Mouse (Mus musculus) heart, adult 8-10 months (tissue): Measurements from ENCODE around the gene Mpnd. TPM values are rescaled to one million over a fixed set of nuclear protein-coding genes. Genes with fewer than 3 reads are reported as not detected.
"Not testable (repeated sequence)": the region's sequence is repeated elsewhere in the genome, so short reads cannot be mapped to it uniquely, and the experiment has no call there.

Source experiments
- DNase-seq: peaks from one replicate; pipeline ENCODE4 v3.0.0; 2022; ENCODE audit warnings: low spot score
- total RNA-seq, 4 experiments: library from RNA; stranded (reverse); gene quantifications; 2 replicates each; pipeline ENCODE4 v1.2.4; 2022

Mpnd gene
- total RNA-seq, 4 experiments from 2014 or later, result 78.9 to 90.4 (median 87.1) TPM

DNA sequence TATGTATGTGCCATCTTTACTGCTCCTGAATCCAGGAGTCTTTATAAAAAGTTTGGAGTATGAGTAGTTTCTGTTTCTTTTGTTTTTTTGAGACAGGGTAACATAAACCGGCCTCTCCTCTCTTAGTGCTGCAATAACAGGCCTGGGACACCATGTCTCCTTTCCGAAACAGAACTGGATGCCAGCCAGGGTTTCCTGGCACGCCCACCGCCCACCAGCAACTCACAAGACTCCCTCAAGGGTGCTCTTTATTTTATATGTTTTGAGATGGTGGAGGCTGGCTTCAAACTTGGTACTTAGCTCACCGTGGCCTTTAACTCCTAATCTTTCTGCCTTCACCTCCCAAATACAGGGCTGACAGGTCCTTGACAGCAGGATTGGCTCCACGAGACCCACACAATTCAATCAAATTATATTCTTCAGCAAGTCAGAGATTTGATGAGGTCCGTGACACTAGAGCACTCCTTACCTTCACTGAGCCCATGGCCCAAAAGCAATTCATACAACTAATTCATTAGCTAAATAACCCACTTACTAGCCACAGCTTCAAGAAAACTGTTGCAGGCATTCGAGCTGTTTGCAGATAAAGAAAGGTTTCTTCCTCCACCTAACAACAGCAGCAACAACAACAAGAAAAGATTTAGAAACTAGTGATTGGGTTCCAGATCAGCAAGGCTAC lies 33.2 kb downstream of the Mpnd start:
- DNase-seq, result no peak

DNA sequence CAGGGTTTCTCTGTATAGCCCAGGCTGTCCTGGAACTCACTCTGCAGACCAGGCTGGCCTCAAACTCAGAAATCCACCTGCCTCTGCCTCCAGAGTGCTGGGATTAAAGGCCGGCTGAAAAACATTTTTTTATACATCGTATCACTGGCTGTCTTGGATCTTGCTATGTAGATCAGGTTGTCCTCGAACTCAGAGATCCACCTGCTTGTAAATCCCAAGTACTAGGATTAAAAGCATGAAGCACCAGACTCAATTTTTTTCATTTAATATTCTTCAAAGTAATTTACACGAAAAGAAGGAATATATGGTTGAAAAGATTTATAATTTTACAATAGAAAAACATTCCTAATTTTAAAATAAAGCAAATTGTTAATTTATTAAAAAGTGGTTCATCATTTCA lies 33.8 kb downstream of the Mpnd start:
- no peak for DNase-seq

DNA sequence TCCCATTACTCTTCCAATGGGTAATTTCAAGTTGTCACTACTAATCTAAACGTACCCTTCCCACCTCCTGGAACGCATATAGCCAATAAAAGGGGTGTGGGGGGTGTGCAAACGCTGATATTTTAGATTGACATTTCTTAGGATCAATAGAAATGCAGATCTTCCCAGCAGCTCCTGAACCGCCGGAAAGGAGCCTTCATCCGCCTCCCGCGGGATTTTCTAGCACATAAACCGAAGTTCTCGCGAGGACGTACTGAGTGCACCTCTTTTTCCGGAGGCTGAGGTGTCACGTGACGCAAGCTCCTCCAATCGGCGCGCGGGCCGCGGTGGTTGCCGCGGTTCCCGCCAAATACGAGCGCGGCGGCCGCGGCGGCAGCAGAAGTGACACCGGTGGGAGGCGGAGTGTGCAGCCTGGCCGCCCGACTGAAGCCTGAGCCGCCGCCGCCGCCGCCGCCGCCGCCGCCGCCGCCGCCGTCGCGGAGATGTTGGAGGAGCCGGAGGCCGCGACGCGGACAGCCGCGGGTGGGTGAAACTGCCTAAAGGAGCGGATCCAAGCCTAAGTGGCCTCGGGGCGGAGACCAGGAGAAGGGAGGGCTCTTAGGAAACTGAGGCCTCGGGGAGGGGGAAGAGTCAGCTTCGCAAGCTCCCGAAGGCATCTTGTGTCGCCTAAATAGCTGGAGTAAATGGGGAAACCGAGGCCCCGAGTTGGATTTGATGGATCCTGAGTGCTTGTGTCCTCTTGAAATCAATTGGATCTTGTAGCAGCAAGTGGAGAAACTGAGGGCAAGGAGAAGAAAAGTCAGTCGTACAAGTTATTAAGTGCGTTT lies 34.7 kb downstream of the Mpnd start, which contains the start of gene Chaf1a:
Gene Chaf1a (plus strand): TSS at position 410 of the 827 bp plus-strand sequence.
- DNase-seq, result peak; percentile 98

DNA sequence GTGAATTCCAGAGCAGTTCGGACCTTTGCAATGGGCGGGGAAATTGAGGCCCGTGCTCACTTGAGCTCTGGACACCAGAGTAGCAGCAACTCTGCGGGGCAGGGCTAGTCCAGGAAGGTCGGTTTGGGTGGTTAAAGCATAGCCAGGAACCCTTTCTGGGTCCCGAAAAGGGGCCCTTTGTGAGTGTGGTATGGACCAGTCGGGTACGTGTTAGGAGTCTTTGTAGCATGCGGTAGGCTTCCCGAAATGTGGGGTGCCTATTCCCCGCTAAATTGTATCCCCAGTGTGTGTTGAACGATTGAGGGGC lies 35.3 kb downstream of the Mpnd start:
- DNase-seq, result no peak

DNA sequence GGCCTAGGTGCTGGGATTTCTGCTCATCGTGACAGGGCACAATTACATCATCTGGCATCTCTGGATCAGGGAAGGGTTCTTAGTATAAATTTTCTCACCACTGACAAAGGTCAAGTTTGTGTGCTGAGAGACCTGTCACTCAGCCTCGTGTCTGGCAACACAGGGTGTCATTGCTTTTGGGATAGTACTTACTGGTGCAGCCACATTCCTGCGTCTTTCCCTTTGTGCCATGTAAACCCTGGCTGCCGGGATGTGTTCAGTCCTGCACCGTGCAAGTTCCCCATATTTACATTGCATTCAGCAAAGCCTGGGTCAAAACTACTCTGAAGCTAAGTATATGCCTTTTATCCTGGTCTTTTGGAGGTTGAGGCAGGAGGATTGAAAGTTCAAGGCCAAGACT lies 45.9 kb downstream of the Mpnd start:
- DNase-seq, result no peak

DNA sequence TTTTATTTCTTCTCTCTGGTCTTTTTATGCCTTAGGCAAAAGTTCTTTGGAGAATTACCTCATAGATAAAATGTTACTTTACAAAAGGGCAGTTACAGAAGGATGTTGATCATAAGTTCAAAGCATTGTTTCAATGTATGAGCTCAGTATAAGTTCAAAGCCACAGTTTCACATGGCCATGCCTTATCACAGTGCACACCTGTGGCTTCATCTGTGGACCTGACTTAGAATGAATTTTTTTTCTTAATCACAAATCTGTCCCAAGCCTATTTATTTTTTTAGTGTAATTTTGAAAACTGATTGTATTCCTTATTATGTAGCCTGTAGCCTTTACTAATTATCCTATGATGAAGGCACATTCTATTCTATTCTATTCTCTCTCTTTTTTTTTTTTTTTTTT lies 49.4 kb downstream of the Mpnd start:
- no peak for DNase-seq

DNA sequence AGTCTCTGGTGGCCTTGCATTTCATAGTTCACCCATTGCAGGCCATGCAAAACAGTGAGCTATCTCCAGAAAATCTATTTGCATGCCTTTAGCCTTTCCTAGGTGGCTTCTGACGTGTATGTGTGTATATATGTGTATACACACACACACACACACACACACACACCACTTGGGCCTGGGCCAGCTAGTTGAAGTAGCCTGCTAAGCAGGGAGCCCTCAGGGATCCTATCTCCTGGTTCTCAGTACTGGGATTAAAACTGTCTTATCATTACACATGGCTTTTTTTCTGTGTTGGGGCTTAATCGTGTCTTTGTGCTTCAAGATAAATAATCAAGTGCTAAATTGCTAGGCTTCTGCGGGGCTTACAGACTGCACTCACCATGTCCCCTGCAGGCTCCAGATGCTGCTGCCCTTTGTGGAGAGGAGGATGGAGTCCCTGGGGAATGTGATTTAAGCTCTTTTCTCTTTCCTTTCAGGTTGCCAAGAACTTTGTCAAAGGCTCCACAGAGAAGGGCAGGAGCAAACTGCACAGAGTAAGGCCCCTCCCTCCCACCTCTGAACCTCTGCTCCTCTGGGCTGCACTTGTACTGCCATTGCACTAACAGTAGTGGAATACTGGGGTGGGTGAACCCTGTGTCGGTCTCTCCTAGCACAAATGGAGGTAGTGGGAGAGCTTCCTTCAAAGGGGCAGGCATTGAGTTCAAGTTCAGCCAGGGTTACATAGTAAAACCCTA lies 50.6 kb downstream of the Mpnd start:
- DNase-seq, result no peak

DNA sequence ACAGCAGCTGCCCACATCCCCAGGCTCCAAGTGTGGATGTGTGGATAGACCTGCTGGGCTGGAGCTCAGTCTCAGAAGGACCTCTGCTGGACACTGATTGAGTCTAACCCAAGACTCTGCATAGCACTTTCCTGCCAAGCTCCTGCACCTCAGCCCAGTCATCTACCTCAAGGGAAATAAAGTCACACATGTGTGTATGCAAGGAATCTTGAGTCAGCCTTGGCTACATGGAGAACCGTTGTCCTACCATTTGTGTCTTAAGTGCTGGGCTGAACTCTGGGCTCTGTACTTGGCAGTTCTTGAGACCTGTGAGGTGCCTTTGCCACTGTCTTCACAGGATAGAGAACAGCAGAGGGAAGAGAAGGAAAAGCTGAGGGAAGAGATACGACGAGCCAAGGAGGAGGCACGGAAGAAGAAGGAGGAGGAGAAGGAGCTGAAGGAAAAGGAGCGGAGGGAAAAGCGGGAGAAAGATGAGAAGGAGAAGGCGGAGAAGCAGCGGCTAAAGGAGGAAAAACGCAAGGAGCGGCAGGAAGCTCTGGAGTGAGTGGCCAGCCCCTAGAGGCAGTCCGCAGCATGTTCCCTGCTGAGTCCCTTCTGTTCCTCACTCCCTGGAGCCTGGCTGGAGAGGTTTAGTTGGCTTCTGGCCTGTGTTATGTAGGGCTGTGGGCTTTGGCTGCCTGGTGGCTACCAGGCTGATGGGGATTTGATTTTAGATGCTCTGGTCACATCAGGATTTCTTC lies 52.0 kb downstream of the Mpnd start:
- DNase-seq, result no peak

DNA sequence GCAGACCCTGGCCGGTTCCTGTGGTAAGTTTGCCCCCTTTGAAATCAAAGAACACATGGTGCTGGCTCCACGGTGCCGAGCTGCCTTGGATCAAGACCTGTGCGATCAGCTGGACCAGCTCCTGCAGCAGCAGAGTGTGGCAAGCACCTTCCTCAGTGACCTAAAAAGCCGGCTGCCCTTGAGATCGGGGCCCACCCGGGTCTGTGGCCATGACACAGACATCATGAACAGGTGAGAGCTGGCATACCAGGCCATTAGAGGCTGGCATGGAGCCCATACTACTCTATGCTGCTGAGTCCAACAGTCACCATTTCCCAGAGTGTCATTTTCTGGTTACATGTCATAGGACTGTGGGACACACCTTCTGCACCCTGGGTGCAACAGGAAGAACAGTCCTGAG lies 56.6 kb downstream of the Mpnd start:
- no peak for DNase-seq

DNA sequence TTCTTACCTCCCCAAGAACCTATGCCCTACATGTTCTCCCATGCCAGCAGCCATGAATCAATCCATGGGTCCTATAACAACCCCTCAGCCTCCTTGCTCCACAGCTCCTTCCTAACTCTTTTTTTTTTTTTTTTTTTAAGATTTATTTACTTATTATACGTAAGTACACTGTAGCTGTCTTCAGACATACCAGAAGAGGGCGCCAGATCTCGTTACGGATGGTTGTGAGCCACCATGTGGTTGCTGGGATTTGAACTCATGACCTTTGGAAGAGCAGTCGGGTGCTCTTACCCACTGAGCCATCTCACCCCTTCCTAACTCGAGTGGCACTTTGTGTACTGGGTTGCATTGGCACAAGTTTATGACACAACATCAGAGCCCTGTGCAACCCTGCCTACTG lies 60.2 kb downstream of the Mpnd start:
- DNase-seq, result not testable (repeated sequence)

Other genes with a start within 250 kb of the Mpnd start
- 1 to 10 TPM; 2.9 to 4.0 (median 3.7) TPM for gene Zfp119a, start 126.8 kb upstream of the Mpnd start, total RNA-seq
- 1 to 10 TPM; 2.6 to 4.1 (median 3.5) TPM for gene Zfp959, start 113.6 kb upstream of the Mpnd start, total RNA-seq
- 1 to 10 TPM; 2.4 to 3.9 (median 3.1) TPM for gene Zfp119b, start 56.2 kb upstream of the Mpnd start, total RNA-seq
- gene Ebi3, start 53.1 kb upstream of the Mpnd start, total RNA-seq, result under 1 TPM; 0.23 to 0.97 (median 0.41) TPM
- 10 to 100 TPM in 1 of 4 experiments, 1 to 10 TPM in 3; 8.2 to 10.3 (median 9.0) TPM for gene Yju2, start 46.6 kb upstream of the Mpnd start, total RNA-seq
- 1 to 10 TPM in 3 of 4 experiments, under 1 TPM in 1; 0.66 to 2.0 (median 1.5) TPM for gene Shd, start 35.2 kb upstream of the Mpnd start, total RNA-seq
- 1 to 10 TPM in 1 of 4 experiments, under 1 TPM in 1, not detected in 2; 0.52 to 1.6 TPM for gene Fsd1, start 19.2 kb upstream of the Mpnd start, total RNA-seq
- 10 to 100 TPM; 11.8 to 17.5 (median 14.4) TPM for gene Stap2, start 127 bp upstream of the Mpnd start, total RNA-seq
- gene Sh3gl1, start 30.9 kb downstream of the Mpnd start, total RNA-seq, result 10 to 100 TPM; 12.3 to 14.4 (median 13.3) TPM
- gene Chaf1a, start 34.7 kb downstream of the Mpnd start, total RNA-seq, result 1 to 10 TPM in 3 of 4 experiments, under 1 TPM in 1; 0.84 to 1.9 (median 1.4) TPM
- gene Ubxn6, start 69.3 kb downstream of the Mpnd start, total RNA-seq, result 10 to 100 TPM; 50.4 to 64.4 (median 55.4) TPM
- 10 to 100 TPM; 30.6 to 41.4 (median 35.2) TPM for gene Hdgfl2, start 73.9 kb downstream of the Mpnd start, total RNA-seq
- 100 to 1,000 TPM; 140 to 200 (median 164) TPM for gene Plin4, start 104.1 kb downstream of the Mpnd start, total RNA-seq
- gene Plin5, start 111.9 kb downstream of the Mpnd start, total RNA-seq, result 100 to 1,000 TPM; 110 to 160 (median 150) TPM
- gene Lrg1, start 116.3 kb downstream of the Mpnd start, total RNA-seq, result 10 to 100 TPM; 47.5 to 68.7 (median 60.4) TPM
- gene Sema6b, start 134.6 kb downstream of the Mpnd start, total RNA-seq, result 10 to 100 TPM in 1 of 4 experiments, 1 to 10 TPM in 3; 5.4 to 10.4 (median 8.6) TPM
- 1 to 10 TPM; 1.2 to 2.1 (median 1.4) TPM for gene Tnfaip8l1, start 156.8 kb downstream of the Mpnd start, total RNA-seq
- 10 to 100 TPM; 25.5 to 29.8 (median 27.9) TPM for gene Mydgf, start 178.2 kb downstream of the Mpnd start, total RNA-seq
- 10 to 100 TPM; 42.6 to 51.1 (median 46.6) TPM for gene Dpp9, start 213.2 kb downstream of the Mpnd start, total RNA-seq